Mouse (Mus musculus) ES-E14 (cell line): Measurements from ENCODE around the gene Ppy.

Source experiments
- CHD2 ChIP-seq: IDR thresholded peaks from 2 replicates; pipeline ENCODE4 v1.6.1; 2014; ENCODE audit warnings: mild to moderate bottlenecking, low read depth, low read length, inconsistent platforms
- MAFK ChIP-seq: IDR thresholded peaks from 2 replicates; pipeline ENCODE4 v1.6.1; 2014; ENCODE audit warnings: mild to moderate bottlenecking, low read depth, low read length, inconsistent platforms; ENCODE audit not compliant: insufficient read depth
- ZNF384 ChIP-seq: IDR thresholded peaks from 2 replicates; pipeline ENCODE4 v1.6.1; 2012; ENCODE audit warnings: low read depth, low read length, inconsistent platforms

DNA sequence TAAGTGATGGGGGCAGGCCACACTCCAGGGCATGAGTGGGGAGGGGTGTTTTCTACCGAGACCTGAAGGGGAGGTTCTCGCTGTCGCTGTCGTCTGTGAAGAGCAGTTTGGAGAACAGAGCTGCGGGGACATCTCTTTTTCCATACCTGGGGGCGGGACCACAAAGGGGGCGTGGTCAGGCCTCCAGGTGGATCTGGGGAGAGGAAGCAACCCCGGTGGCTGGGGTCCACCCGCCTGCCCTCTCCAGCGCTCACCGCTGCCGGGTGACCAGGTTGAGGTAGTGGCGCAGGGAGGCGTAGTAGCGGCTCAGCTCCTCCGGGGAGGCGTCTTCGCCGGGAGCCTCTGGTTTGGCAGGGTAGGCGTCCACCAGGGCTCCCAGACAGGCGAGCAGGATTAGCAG lies 5.8 kb upstream of the Ppy start:
- TF ChIP-seq MAFK (no peak), CHD2 (no peak), ZNF384 (no peak)
